Mouse (Mus musculus) intestine, embryonic 16.5 days (tissue): ENCODE data around the gene Ak8. TPM values are rescaled to one million over a fixed set of nuclear protein-coding genes. Genes with fewer than 3 reads are reported as not detected.
A peak's percentile ranks its signal among the peaks of the same experiment; 100 is the strongest.

Experiments
- ATAC-seq: fragments of 200-750 bp; cut with Nextera tagmentation; 2 replicates; pipeline ENCODE4 v1.8.0; 2017; ENCODE audit warnings: moderate TSS enrichment, moderate library complexity
- H3K27ac ChIP-seq: fragments of 300-500 bp; sonication (generic); 2 replicates; pipeline ENCODE4 v1.5.1; 2014; ENCODE audit warnings: mild to moderate bottlenecking, low read length
- H3K27me3 ChIP-seq: fragments of 300-500 bp; sonication (generic); replicated peaks from 2 replicates; pipeline ENCODE4 v1.6.1; 2014; ENCODE audit warnings: low read length, control low read depth, mixed read lengths; ENCODE audit not compliant: control insufficient read depth, insufficient read depth
- H3K36me3 ChIP-seq: fragments of 300-500 bp; sonication (generic); 2 replicates; pipeline ENCODE4 v1.6.1; 2014; ENCODE audit warnings: low read length, control low read depth; ENCODE audit not compliant: control insufficient read depth, insufficient read depth
- H3K4me1 ChIP-seq: fragments of 300-500 bp; sonication (generic); 2 replicates; pipeline ENCODE4 v1.6.1; 2014; ENCODE audit warnings: low read length, control low read depth, mixed read lengths; ENCODE audit not compliant: control insufficient read depth, insufficient read depth
- H3K4me2 ChIP-seq: fragments of 300-500 bp; sonication (generic); 2 replicates; pipeline ENCODE4 v1.6.1; 2014; ENCODE audit warnings: low read depth, low read length, control low read depth
- H3K4me3 ChIP-seq: fragments of 300-500 bp; sonication (generic); 2 replicates; pipeline ENCODE4 v1.5.1; 2014; ENCODE audit warnings: mild to moderate bottlenecking, low read length
- H3K9ac ChIP-seq: fragments of 300-500 bp; sonication (generic); 2 replicates; pipeline ENCODE4 v1.6.1; 2014; ENCODE audit warnings: low read depth, low read length
- H3K9me3 ChIP-seq: fragments of 300-500 bp; sonication (generic); 2 replicates; pipeline ENCODE4 v1.6.1; 2016; ENCODE audit warnings: low read length, control low read depth; ENCODE audit not compliant: control insufficient read depth
- WGBS: fragments of 180-500 bp; shearing (Covaris S2); extraction: QIAGEN DNeasy Blood & Tissue Kit; methylation state at CpG from one replicate; pipeline ENCODE4 v1.1.7; 2014; 5-methylcytosine and 5-hydroxymethylcytosine counted together
- microRNA-seq: library from miRNA; unstranded; fragments of <30 nt; microRNA quantifications from one replicate; pipeline ENCODE4, GENCODE M21; 2016
- polyA plus RNA-seq: library from polyadenylated mRNA; unstranded; fragments of >200 nt; fragmentation: Nextera tagmentation; extraction: Ambion mirVana; gene quantifications from 2 replicates; pipeline ENCODE4 v1.2.1, GENCODE M21; 2015

Ak8 gene
- polyA plus RNA-seq, 1 experiment from 2014 or later: 0.35 TPM

DNA sequence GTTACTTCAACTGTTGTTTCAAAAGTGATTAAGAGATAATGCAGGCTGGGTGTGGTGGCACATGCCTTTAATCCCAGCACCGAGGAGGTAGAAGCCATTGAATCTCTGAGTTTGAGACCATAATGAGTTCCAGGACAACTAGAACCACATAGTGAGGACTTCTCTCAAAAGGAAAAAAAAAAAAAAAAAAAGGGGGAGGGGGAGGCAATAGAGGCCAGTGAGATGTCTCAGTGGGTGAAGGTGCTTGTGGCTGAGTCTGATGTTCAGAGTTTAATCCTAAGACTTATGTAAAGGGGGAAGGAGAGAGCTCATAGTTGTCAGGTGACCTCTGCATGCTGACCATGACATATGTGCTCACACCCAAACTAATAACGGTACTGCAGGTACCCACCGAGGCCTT lies 142.1 kb downstream of the Ak8 start:
- Histone ChIP-seq H3K27ac (no peak overlapping the region), H3K27me3 (no peaks in the 10 kb centered on the region), H3K4me2 (peak overlapping the region; percentile 88), H3K4me1 (peaks cover 25% of the 10 kb centered on the region), H3K36me3 (peaks cover 7% of the 10 kb centered on the region; the same call in 1 of the 2 replicates), H3K9ac (no peak overlapping the region), H3K4me3 (no peak overlapping the region; the same call in 1 of the 2 replicates), H3K9me3 (no peaks in the 10 kb centered on the region)
- 54% methylated on average over 3 of the region's 3 CpGs for WGBS
- ATAC-seq: no peak

DNA sequence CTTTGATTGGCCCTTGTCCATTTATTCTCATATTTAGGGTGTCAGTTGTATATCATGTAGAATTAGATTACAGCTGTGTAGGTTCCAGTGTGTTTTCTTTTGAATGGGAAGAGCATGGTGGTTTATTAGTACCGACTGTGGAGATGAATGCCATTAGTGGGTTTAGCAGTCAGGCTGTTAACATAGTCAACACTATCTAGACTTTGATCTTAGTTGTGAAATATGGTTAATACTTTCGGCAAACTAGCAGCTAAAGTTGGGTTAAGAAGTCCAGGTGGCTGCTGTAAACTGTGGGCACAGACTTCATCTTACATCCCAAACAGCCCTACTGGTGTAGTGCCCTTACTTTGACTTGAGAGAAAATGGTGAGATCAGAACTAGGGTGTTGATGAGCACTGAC lies 148.9 kb downstream of the Ak8 start:
- WGBS: 76% methylated on average over 2 of the region's 2 CpGs
- Histone ChIP-seq H3K9me3 (no peaks in the 10 kb centered on the region), H3K27me3 (no peaks in the 10 kb centered on the region), H3K27ac (no peak overlapping the region), H3K4me3 (no peak overlapping the region), H3K9ac (no peak overlapping the region), H3K36me3 (peaks cover 11% of the 10 kb centered on the region; the same call in 1 of the 2 replicates), H3K4me2 (no peak overlapping the region), H3K4me1 (no peaks in the 10 kb centered on the region)
- ATAC-seq: no peak

DNA sequence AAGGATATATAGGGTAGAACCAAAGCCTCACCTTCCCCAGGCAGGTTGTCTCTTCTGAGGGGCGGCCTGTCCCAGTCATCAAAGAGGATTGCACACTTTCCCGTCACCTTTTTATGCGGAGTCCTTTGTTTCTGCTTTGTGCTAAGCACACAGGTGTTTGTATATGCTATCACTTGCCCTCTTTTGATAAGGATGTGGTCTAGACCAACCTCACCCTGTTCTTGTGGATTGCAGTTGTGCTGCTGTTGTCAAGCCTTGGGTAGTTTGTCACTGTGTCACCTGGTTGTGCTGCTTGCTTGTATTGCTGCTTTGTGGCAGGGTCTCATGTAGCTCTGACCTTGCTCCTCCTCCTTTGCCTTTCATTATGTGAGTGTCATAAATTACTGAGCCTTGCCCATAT lies 152.6 kb downstream of the Ak8 start:
- H3K9me3 ChIP-seq: no peaks in the 10 kb centered on the region
- no peak for ATAC-seq
- no peak overlapping the region for H3K4me2 ChIP-seq
- H3K4me1 ChIP-seq: no peaks in the 10 kb centered on the region
- 85% methylated on average over 3 of the region's 3 CpGs for WGBS
- H3K36me3 ChIP-seq: no peaks in the 10 kb centered on the region
- no peak overlapping the region for H3K9ac ChIP-seq
- no peak overlapping the region for H3K4me3 ChIP-seq
- no peaks in the 10 kb centered on the region for H3K27me3 ChIP-seq
- no peak overlapping the region for H3K27ac ChIP-seq

DNA sequence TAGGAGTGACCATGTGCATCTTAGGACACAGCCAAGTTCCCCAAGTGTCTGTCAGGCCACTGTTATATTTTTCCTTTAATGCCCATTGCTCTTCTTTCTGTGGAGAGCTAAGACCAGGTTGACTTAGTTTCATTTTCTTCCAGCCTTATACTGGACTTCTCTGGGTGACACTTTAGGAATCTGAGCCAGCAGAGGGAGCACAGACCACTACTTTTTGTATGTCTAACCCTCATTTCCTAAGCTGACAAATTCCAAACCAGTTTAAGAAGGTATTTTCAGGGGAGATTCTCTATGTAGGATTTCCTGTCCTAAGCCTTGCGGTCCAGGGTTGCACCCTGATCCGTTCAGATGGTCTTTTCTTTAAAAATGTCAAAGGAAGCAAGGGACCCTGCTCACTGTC lies 155.8 kb downstream of the Ak8 start:
- H3K27me3 ChIP-seq: no peaks in the 10 kb centered on the region
- no peaks in the 10 kb centered on the region for H3K9me3 ChIP-seq
- H3K36me3 ChIP-seq: no peaks in the 10 kb centered on the region
- 96% methylated on average over 2 of the region's 2 CpGs for WGBS
- H3K4me3 ChIP-seq: no peak overlapping the region
- H3K9ac ChIP-seq: no peak overlapping the region
- H3K27ac ChIP-seq: no peak overlapping the region
- no peak for ATAC-seq
- H3K4me2 ChIP-seq: no peak overlapping the region
- H3K4me1 ChIP-seq: no peaks in the 10 kb centered on the region

DNA sequence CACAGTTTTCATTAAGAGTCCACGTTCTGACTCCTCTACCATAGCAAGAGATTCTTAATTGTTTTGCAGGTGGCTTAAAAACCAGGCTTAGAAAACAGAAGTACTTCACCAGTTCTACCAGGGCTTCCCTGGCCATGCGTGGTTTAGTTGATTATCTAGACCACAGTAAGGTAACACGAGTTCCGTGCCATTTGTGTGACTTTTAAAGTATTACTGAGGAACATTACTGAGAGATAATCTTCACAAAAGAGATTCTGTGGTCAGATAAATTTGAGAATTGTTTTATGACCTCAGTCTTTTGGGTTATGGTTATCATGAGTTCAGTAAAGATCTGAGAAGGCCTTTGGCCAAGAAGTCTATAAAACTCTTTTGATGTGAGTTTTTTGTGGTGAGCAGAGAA lies 159.3 kb downstream of the Ak8 start:
- 76% methylated on average over 4 of the region's 4 CpGs for WGBS
- H3K9ac ChIP-seq: no peak overlapping the region
- no peak overlapping the region for H3K4me2 ChIP-seq
- H3K36me3 ChIP-seq: no peaks in the 10 kb centered on the region; the same call in 1 of the 2 replicates
- no peaks in the 10 kb centered on the region for H3K27me3 ChIP-seq
- H3K27ac ChIP-seq: no peak overlapping the region
- H3K4me3 ChIP-seq: no peak overlapping the region
- no peaks in the 10 kb centered on the region for H3K9me3 ChIP-seq
- ATAC-seq: no peak
- no peaks in the 10 kb centered on the region for H3K4me1 ChIP-seq

DNA sequence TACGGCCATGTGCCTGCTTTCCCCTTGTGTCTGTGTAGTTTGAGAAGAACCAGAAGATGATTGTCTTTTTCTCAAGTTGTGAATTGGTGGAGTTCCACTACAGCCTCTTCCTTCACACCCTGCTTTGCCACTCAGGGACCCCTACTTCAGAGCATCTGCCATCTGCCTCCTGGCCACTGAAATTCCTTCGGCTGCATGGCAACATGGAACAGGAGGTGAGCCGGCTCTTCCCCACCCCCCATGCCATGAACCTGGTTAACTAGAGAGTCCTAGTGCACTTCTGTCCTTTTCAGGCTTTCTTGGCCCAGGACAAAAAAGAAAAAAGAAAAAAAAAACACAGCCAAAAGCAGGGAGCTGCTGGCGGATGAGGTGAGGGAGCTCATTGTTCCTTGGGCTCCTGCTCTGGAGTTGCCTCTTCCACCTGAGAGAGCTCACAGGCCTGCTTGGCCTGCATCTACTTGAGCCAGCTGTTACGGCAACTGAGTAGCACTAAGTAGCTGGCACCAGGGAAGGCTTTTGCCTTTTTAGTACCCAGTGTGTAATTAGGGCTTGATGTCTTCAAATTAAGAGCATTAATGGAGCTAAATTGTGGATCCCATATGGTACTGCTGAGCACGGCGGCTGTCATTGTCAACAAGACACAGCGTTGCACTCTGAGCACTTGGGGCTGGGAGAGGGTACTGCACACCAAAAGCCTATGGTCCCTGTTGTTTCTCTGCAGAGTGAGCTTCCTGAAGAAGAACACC lies 160.9 kb downstream of the Ak8 start:
- H3K4me2 ChIP-seq: no peak overlapping the region
- H3K4me3 ChIP-seq: no peak overlapping the region
- 91% methylated on average over 8 of the region's 8 CpGs for WGBS
- H3K27me3 ChIP-seq: no peaks in the 10 kb centered on the region
- H3K9me3 ChIP-seq: no peaks in the 10 kb centered on the region
- H3K4me1 ChIP-seq: no peaks in the 10 kb centered on the region
- no peak overlapping the region for H3K9ac ChIP-seq
- no peak for ATAC-seq
- no peak overlapping the region for H3K27ac ChIP-seq
- no peaks in the 10 kb centered on the region; the same call in 1 of the 2 replicates for H3K36me3 ChIP-seq

Small RNA genes lying within 50 kb of the gene (microRNA-seq; reads per million reads assigned to microRNA genes)
- not detected for gene Mir3088

Other genes with a start within 250 kb of the Ak8 start
- gene 1700007K13Rik, start 233.8 kb upstream of the Ak8 start, polyA plus RNA-seq: 0.23 TPM in 1 of 2 replicates, not detected in the other
- gene Mrps2, start 232.1 kb upstream of the Ak8 start, polyA plus RNA-seq: 61.1 and 66.9 TPM in 2 replicates
- 4.4 and 4.6 TPM in 2 replicates for gene Gbgt1, start 203.3 kb upstream of the Ak8 start, polyA plus RNA-seq
- 7.4 and 10.3 TPM in 2 replicates for gene Gm10134, start 194.1 kb upstream of the Ak8 start, polyA plus RNA-seq
- 19.1 and 21.5 TPM in 2 replicates for gene Ralgds, start 187.0 kb upstream of the Ak8 start, polyA plus RNA-seq
- 383 and 542 TPM in 2 replicates for gene Cel, start 136.8 kb upstream of the Ak8 start, polyA plus RNA-seq
- gene Gtf3c5, start 116.4 kb upstream of the Ak8 start, polyA plus RNA-seq: 27.5 and 32.2 TPM in 2 replicates
- gene Gfi1b, start 78.2 kb upstream of the Ak8 start, polyA plus RNA-seq: 1.1 and 2.5 TPM in 2 replicates
- 12.6 and 13.8 TPM in 2 replicates for gene Tsc1, start 58.9 kb upstream of the Ak8 start, polyA plus RNA-seq
- gene Spaca9, start 437 bp upstream of the Ak8 start, polyA plus RNA-seq: 0.50 and 1.1 TPM in 2 replicates
- 7.1 and 7.4 TPM in 2 replicates for gene Gtf3c4, start 140.2 kb downstream of the Ak8 start, polyA plus RNA-seq
- gene Ddx31, start 140.2 kb downstream of the Ak8 start, polyA plus RNA-seq: 10.5 and 11.4 TPM in 2 replicates
- not detected in 2 replicates for gene Barhl1, start 216.5 kb downstream of the Ak8 start, polyA plus RNA-seq